Mouse (Mus musculus): ENCODE data around the gene Cdh23.

Cdh23 gene

GRCm38 (mm10) chr10:60357901-60358300, 338.4 kb downstream of the Cdh23 start:
- DNase-seq: no peak

GRCm38 (mm10) chr10:60357441-60357840, 338.8 kb downstream of the Cdh23 start:
- no peak for DNase-seq

- DNase-seq: no peak
Observed at GRCm38 (mm10) chr10:60354881-60355677, 341.2 kb downstream of the Cdh23 start.

GRCm38 (mm10) chr10:60354003-60354325, 342.3 kb downstream of the Cdh23 start:
- no peak for DNase-seq

GRCm38 (mm10) chr10:60353241-60354002, 342.9 kb downstream of the Cdh23 start:
- no peak for DNase-seq

GRCm38 (mm10) chr10:60351761-60352455, 344.4 kb downstream of the Cdh23 start:
- peak; percentile 76 to 79 for DNase-seq

GRCm38 (mm10) chr10:60351248-60351647, 345.0 kb downstream of the Cdh23 start:
- DNase-seq: peak in 1 of 2 experiments; percentile 23

GRCm38 (mm10) chr10:60350805-60351167, 345.5 kb downstream of the Cdh23 start:
- peak; percentile 95 to 97 for DNase-seq

- peak; percentile 27 to 39 for DNase-seq
Observed at GRCm38 (mm10) chr10:60350077-60350804, 346.0 kb downstream of the Cdh23 start.

GRCm38 (mm10) chr10:60349644-60350043, 346.6 kb downstream of the Cdh23 start:
- DNase-seq: no peak

GRCm38 (mm10) chr10:60349056-60349455, 347.2 kb downstream of the Cdh23 start:
- DNase-seq: no peak

- peak in 1 of 2 experiments; percentile 10 for DNase-seq
Observed at GRCm38 (mm10) chr10:60347768-60348610, 348.3 kb downstream of the Cdh23 start.

GRCm38 (mm10) chr10:60346701-60347405, 349.4 kb downstream of the Cdh23 start, which contains the start of gene Vsir:
Gene Vsir (plus strand): TSS chr10:60346851.
- DNase-seq: peak; percentile 94

GRCm38 (mm10) chr10:60346056-60346455, 350.2 kb downstream of the Cdh23 start:
- no peak for DNase-seq

GRCm38 (mm10) chr10:60344111-60344510, 352.2 kb downstream of the Cdh23 start:
- DNase-seq: no peak

GRCm38 (mm10) chr10:60341528-60341927, 354.8 kb downstream of the Cdh23 start:
- DNase-seq: no peak

GRCm38 (mm10) chr10:60335021-60335420, 361.3 kb downstream of the Cdh23 start:
- DNase-seq: no peak

GRCm38 (mm10) chr10:60334583-60334982, 361.7 kb downstream of the Cdh23 start:
- no peak for DNase-seq

GRCm38 (mm10) chr10:60328963-60329650, 367.2 kb downstream of the Cdh23 start:
- DNase-seq: no peak

GRCm38 (mm10) chr10:60316166-60316565, 380.1 kb downstream of the Cdh23 start:
- DNase-seq: no peak

- DNase-seq: no peak
Observed at GRCm38 (mm10) chr10:60313606-60314005, 382.7 kb downstream of the Cdh23 start.
